Mouse (Mus musculus) heart, postnatal 4 days (tissue): ENCODE data around the gene Pde6d. TPM values are rescaled to one million over a fixed set of nuclear protein-coding genes. Genes with fewer than 3 reads are reported as not detected.

ENCODE experiments used
- DNase-seq: peaks from one replicate; pipeline ENCODE4 v3.0.0; 2021
- total RNA-seq, 2 experiments: library from RNA; stranded (reverse); gene quantifications; 2 replicates each; pipeline ENCODE4 v1.2.3; 2021

Gene Pde6d
- total RNA-seq, 2 experiments from 2014 or later: 39.4 to 40.5 TPM

DNA sequence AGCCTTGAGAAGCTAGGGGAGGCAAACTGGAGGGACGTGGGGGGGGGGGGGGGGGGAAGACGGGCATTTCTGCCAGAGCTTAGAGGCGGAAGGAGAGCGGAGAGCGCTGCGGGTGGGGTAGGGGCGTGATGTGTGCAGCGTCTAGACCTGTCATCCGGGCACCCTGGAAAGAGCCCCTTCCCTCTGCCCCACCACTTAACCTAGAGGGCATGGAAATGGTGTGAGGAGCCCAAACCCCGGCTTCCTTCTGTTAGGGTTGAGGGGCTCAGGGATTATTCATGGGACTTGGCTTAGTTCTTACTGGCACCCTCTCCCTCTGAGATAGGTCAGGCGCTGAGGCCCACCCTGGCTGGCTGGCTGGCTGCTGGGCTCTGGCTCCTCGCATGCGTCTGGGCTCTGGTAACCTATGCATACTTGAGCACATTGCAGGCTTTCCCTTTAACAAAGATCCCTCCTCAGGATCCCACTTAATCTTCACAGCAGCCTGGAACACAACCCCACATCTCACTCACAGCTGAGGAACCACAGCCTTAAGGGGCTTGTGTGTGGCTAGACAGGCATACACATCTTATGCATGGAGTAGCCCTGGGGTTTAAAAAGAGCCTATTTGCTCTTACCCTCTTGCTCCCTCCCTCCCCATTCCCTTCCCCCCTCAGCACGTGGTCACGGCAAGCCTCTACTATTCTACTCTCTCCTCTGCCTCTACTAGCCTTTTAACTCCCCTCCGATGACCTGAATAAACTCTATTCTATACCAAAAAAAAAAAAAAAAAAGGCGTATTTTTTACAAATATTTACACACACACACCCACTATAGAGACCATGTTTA, 80.0 kb downstream of the Pde6d start:
- no peak for DNase-seq

DNA sequence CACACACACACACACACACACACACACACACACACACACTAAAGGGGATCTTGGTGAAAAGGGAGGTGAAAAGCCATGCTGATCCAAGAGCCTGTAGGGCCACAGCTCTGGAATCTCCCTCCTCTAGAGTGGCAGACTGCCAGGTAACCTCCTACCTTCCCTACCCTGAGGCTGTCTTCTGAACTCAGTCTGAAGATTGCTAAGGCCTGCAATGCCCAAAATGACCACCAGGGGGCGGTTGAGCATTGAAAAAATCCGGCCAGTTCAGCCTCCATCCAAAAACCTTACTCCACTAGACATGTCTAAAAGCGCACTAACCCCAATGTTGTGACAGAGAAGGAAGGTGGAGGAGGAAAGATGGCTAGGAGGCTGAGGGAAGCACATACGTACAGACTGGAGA, 80.9 kb downstream of the Pde6d start:
- peak; percentile 96 for DNase-seq

DNA sequence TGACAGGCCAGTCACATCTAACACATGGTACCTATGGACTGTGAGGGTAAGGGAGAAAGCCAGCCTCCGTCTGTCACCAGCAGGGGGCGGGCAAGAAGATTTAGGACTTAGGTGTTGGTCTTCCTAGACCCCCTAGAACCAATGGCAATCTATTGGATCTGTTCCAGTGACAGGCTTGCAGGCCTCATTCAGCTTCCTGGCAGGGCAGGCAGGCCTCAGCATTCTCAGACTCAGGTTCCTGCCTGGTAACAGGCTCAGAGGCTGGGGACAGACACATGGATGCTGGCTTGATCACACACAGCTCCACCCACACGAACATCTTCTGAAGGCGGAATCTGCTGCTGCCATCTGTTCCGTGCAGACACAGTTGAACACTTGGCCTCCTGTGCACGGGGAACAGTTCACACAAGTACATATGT, 81.3 kb downstream of the Pde6d start:
- peak; percentile 80 for DNase-seq

- no peak for DNase-seq
Measured at GRCm38 (mm10) chr1:86500681-86501080, 81.7 kb downstream of the Pde6d start.

DNA sequence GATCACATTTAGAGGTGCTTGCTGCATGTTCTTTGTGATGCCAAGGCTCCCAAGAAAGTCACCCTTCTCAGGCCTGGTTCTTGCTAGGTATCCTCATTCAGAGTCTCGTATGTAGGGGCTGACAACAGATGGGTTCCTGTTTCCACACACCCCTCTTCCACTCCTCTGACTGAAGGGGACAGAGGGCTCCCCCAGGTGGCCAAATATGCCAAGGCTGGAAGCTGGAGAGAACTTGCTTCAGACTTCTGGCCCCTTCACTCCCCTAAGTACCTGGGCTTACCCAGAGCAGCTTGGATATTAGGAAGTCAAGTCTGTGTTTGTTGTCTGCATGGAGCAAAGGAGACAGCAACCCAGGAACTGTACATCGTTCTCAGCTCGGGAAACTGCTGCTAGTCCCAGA, 82.5 kb downstream of the Pde6d start:
- peak; percentile 86 for DNase-seq

DNA sequence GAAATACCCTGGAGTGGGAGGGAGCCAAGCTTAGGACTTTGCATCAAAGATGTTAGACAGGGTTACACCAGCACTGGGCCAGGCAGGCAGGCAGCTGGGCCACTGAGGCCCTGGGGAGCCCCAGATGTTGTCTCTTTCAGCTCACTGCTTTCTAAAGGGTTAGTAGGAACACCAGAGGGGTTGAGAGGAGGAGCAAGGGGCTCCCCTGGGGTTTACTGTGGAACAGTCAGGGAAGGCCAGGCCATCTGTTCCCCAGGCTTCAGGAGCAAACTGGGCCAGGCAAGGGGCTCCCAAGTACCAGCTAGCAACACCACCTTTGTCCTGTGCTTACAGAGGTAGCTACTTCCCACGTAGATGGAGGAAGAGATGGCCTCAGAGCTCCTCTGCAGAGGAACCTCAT, 83.8 kb downstream of the Pde6d start:
- peak; percentile 32 for DNase-seq

- no peak for DNase-seq
Measured at GRCm38 (mm10) chr1:86497986-86498385, 84.4 kb downstream of the Pde6d start.

DNA sequence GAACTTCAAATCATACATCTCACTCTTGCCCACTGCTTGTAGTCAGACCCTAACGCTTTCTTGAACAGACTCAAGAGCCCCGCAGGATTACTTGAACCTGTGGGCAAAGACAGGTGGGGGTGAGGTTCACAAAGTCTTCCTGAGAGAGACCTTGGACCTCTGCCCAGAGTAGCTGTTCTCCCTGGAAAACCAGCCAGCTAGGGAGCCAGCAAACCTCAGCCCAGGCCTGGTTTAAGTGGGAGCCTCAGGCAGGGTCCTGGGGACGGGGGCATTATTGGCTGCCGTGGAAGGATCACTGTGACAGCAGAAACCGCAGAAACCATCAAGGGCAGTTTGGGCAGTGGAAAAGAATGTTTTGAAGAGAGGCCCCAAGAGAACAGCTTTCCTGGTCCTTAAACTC, 85.1 kb downstream of the Pde6d start:
- peak; percentile 25 for DNase-seq

DNA sequence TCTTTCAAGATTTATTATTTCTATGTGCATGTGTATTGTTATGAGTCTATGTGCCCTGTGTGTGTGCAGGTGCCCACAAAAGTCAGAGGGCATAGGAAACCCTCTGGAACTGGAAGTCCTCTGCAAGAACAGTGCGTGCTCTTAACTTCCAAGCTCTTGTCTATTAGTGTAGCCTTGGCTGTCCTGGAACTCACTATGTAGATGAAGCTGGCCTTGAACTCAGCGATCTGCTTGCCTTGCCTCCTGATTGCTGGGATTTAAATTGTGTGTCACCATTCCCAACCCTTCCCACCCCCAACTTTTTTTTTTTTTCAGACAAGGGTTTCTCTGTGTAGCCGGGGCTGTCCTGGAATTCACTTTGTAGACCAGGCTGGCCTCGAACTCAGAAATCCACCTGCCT, 86.1 kb downstream of the Pde6d start:
- no peak for DNase-seq

- DNase-seq: no peak
Measured at GRCm38 (mm10) chr1:86493783-86494182, 88.6 kb downstream of the Pde6d start.

Other genes with a start within 250 kb of the Pde6d start
- gene Ncl, start 223.2 kb downstream of the Pde6d start, total RNA-seq: 100 to 1,000 TPM; 203 to 206 TPM
- not detected for gene Nmur1, start 156.4 kb downstream of the Pde6d start, total RNA-seq
- not detected for gene Tex44, start 156.3 kb downstream of the Pde6d start, total RNA-seq
- gene Ptma, start 55.9 kb downstream of the Pde6d start, total RNA-seq: 100 to 1,000 TPM; 724 to 726 TPM
- gene Cops7b, start 275 bp upstream of the Pde6d start, total RNA-seq: 10 to 100 TPM; 13.6 to 14.0 TPM
- gene Nppc, start 87.9 kb upstream of the Pde6d start, total RNA-seq: under 1 TPM; 0.69 to 0.86 TPM
- 10 to 100 TPM; 17.3 to 18.1 TPM for gene Dis3l2, start 121.2 kb upstream of the Pde6d start, total RNA-seq